Mouse (Mus musculus): Measurements from ENCODE around the gene Macrod1. TPM values are rescaled to one million over a fixed set of nuclear protein-coding genes. Genes with fewer than 3 reads are reported as not detected.
"Not testable (repeated sequence)": the region's sequence is repeated elsewhere in the genome, so short reads cannot be mapped to it uniquely, and the experiment has no call there.

Macrod1 gene
- polyA plus RNA-seq, 1 experiment from 2014 or later, result 32.9 TPM

- H3K4me2 ChIP-seq, result no peak overlapping the region
- peaks cover 66% of the 10 kb centered on the region for H3K36me3 ChIP-seq
- no peak overlapping the region for H3K27ac ChIP-seq (replicated peaks)
- WGBS, result 94% methylated on average over 5 of the region's 5 CpGs
- no peak for ATAC-seq (ENCODE audit: extremely low read depth, insufficient number of reproducible peaks, low FRiP score, low TSS enrichment)
- peaks cover 28% of the 10 kb centered on the region for H3K4me1 ChIP-seq
- H3K4me3 ChIP-seq, result no peak overlapping the region
- H3K9me3 ChIP-seq, result no peaks in the 10 kb centered on the region
- H3K27me3 ChIP-seq (replicated peaks), result no peaks in the 10 kb centered on the region
- H3K9ac ChIP-seq, result no peak overlapping the region
Measured at GRCm38 (mm10) chr19:7034006-7034405, 22.6 kb upstream of the Macrod1 start.

GRCm38 (mm10) chr19:7039088-7039720 is 17.4 kb upstream of the Macrod1 start:
- Histone ChIP-seq H3K27me3 (replicated peaks) (no peaks in the 10 kb centered on the region), H3K36me3 (peaks cover 15% of the 10 kb centered on the region), H3K9ac (peak overlapping the region; percentile 91), H3K9me3 (no peaks in the 10 kb centered on the region), H3K4me1 (peaks cover 41% of the 10 kb centered on the region), H3K27ac (replicated peaks) (peak overlapping the region; percentile 86), H3K4me2 (peak overlapping the region; percentile 91), H3K4me3 (peak overlapping the region; percentile 72)
- ATAC-seq (ENCODE audit: extremely low read depth, insufficient number of reproducible peaks, low FRiP score, low TSS enrichment), result no peak; the same call in 1 of the 2 replicates
- 1% methylated on average over 35 of the region's 35 CpGs for WGBS

- peak; percentile 99 for ATAC-seq (ENCODE audit: extremely low read depth, insufficient number of reproducible peaks, low FRiP score, low TSS enrichment)
- Histone ChIP-seq H3K36me3 (peaks cover 7% of the 10 kb centered on the region), H3K9ac (peak within 1 kb of the TSS; percentile 91), H3K27ac (replicated peaks) (peak within 1 kb of the TSS; percentile 95), H3K4me1 (peaks cover 49% of the 10 kb centered on the region), H3K4me2 (peak within 1 kb of the TSS; percentile 91), H3K27me3 (replicated peaks) (no peaks in the 10 kb centered on the region), H3K9me3 (no peaks in the 10 kb centered on the region), H3K4me3 (peak within 1 kb of the TSS; percentile 72)
- under 1% methylated on average over 48 of the region's 49 CpGs for WGBS
Measured at GRCm38 (mm10) chr19:7039841-7040636, 16.6 kb upstream of the Macrod1 start, which contains the start of gene Stip1. TSS of gene Stip1 (minus strand) at chr19:7039967.

- WGBS, result 22% methylated on average over 13 of the region's 13 CpGs
- peak overlapping the region; percentile 77 for H3K4me2 ChIP-seq
- no peaks in the 10 kb centered on the region for H3K9me3 ChIP-seq
- no peaks in the 10 kb centered on the region for H3K27me3 ChIP-seq (replicated peaks)
- H3K4me1 ChIP-seq, result peaks cover 54% of the 10 kb centered on the region
- H3K4me3 ChIP-seq, result peak overlapping the region; percentile 62
- ATAC-seq (ENCODE audit: extremely low read depth, insufficient number of reproducible peaks, low FRiP score, low TSS enrichment), result no peak
- peak overlapping the region; percentile 87 for H3K9ac ChIP-seq
- peak overlapping the region; percentile 95 for H3K27ac ChIP-seq (replicated peaks)
- H3K36me3 ChIP-seq, result peaks cover under 1% of the 10 kb centered on the region; the same call in 1 of the 2 replicates
Measured at GRCm38 (mm10) chr19:7040637-7041130, 15.9 kb upstream of the Macrod1 start.

- no peak for ATAC-seq (ENCODE audit: extremely low read depth, insufficient number of reproducible peaks, low FRiP score, low TSS enrichment)
- Histone ChIP-seq H3K9ac (peak overlapping the region; percentile 87), H3K4me3 (peak overlapping the region; percentile 62), H3K4me1 (peaks cover 54% of the 10 kb centered on the region), H3K27ac (replicated peaks) (peak overlapping the region; percentile 95), H3K27me3 (replicated peaks) (no peaks in the 10 kb centered on the region), H3K36me3 (no peaks in the 10 kb centered on the region), H3K9me3 (no peaks in the 10 kb centered on the region), H3K4me2 (peak overlapping the region; percentile 77)
- WGBS, result 98% methylated on average over 2 of the region's 2 CpGs
Measured at GRCm38 (mm10) chr19:7041171-7041570, 15.4 kb upstream of the Macrod1 start.

GRCm38 (mm10) chr19:7044279-7044678 is 12.3 kb upstream of the Macrod1 start:
- H3K9me3 ChIP-seq, result no peaks in the 10 kb centered on the region
- no peak overlapping the region for H3K4me3 ChIP-seq
- 54% methylated on average over 4 of the region's 4 CpGs for WGBS
- no peak overlapping the region for H3K4me2 ChIP-seq
- no peaks in the 10 kb centered on the region for H3K36me3 ChIP-seq
- no peak for ATAC-seq (ENCODE audit: extremely low read depth, insufficient number of reproducible peaks, low FRiP score, low TSS enrichment)
- peaks cover 25% of the 10 kb centered on the region for H3K4me1 ChIP-seq
- H3K9ac ChIP-seq, result peak overlapping the region; percentile 57
- H3K27ac ChIP-seq (replicated peaks), result peak overlapping the region; percentile 84
- H3K27me3 ChIP-seq (replicated peaks), result no peaks in the 10 kb centered on the region

GRCm38 (mm10) chr19:7044706-7045105 is 11.9 kb upstream of the Macrod1 start:
- H3K9ac ChIP-seq, result peak overlapping the region; percentile 57
- peak overlapping the region; percentile 84 for H3K27ac ChIP-seq (replicated peaks)
- H3K4me3 ChIP-seq, result no peak overlapping the region

GRCm38 (mm10) chr19:7053382-7053781 is 3.2 kb upstream of the Macrod1 start:
- H3K9me3 ChIP-seq; H3K36me3 ChIP-seq; H3K27ac ChIP-seq (replicated peaks); H3K9ac ChIP-seq; H3K4me3 ChIP-seq; H3K27me3 ChIP-seq (replicated peaks); H3K4me2 ChIP-seq; ATAC-seq (ENCODE audit: extremely low read depth, insufficient number of reproducible peaks, low FRiP score, low TSS enrichment): not testable (repeated sequence)
- WGBS, result 80% methylated on average over 4 of the region's 4 CpGs
- H3K4me1 ChIP-seq, result peaks cover 35% of the 10 kb centered on the region

More at GRCm38 (mm10) chr19:7044706-7045105, 11.9 kb upstream of the Macrod1 start:
- no peak for ATAC-seq (ENCODE audit: extremely low read depth, insufficient number of reproducible peaks, low FRiP score, low TSS enrichment)
- H3K36me3 ChIP-seq, result no peaks in the 10 kb centered on the region
- no peak overlapping the region for H3K4me2 ChIP-seq
- 35% methylated on average over 4 of the region's 4 CpGs for WGBS
- peaks cover 25% of the 10 kb centered on the region for H3K4me1 ChIP-seq
- no peaks in the 10 kb centered on the region for H3K9me3 ChIP-seq
- no peaks in the 10 kb centered on the region for H3K27me3 ChIP-seq (replicated peaks)

- no peak for ATAC-seq (ENCODE audit: extremely low read depth, insufficient number of reproducible peaks, low FRiP score, low TSS enrichment)
- Histone ChIP-seq H3K4me3 (no peak overlapping the region), H3K36me3 (no peaks in the 10 kb centered on the region), H3K27ac (replicated peaks) (peak overlapping the region; percentile 66), H3K4me2 (no peak overlapping the region), H3K9ac (0 out of 2 replicates have a peak overlapping the region, but pooled peaks have one; percentile 33), H3K9me3 (peaks cover 5% of the 10 kb centered on the region; the same call in 1 of the 2 replicates), H3K27me3 (replicated peaks) (no peaks in the 10 kb centered on the region), H3K4me1 (peaks cover 38% of the 10 kb centered on the region)
- 49% methylated on average over 10 of the region's 10 CpGs for WGBS
Measured at GRCm38 (mm10) chr19:7054772-7055171, 1.8 kb upstream of the Macrod1 start.

GRCm38 (mm10) chr19:7055173-7055572 is 1.4 kb upstream of the Macrod1 start:
- no peak for ATAC-seq (ENCODE audit: extremely low read depth, insufficient number of reproducible peaks, low FRiP score, low TSS enrichment)
- no peak overlapping the region for H3K4me3 ChIP-seq
- no peak overlapping the region for H3K4me2 ChIP-seq
- no peaks in the 10 kb centered on the region for H3K27me3 ChIP-seq (replicated peaks)
- H3K36me3 ChIP-seq, result no peaks in the 10 kb centered on the region
- H3K27ac ChIP-seq (replicated peaks), result peak overlapping the region; percentile 66
- 36% methylated on average over 3 of the region's 3 CpGs for WGBS
- peaks cover 38% of the 10 kb centered on the region for H3K4me1 ChIP-seq
- H3K9me3 ChIP-seq, result peaks cover 5% of the 10 kb centered on the region; the same call in 1 of the 2 replicates
- 0 out of 2 replicates have a peak overlapping the region, but pooled peaks have one; percentile 33 for H3K9ac ChIP-seq

- H3K36me3 ChIP-seq, result no peaks in the 10 kb centered on the region
- peaks cover 38% of the 10 kb centered on the region for H3K4me1 ChIP-seq
- peak; percentile 14; the same call in 1 of the 2 replicates for ATAC-seq (ENCODE audit: extremely low read depth, insufficient number of reproducible peaks, low FRiP score, low TSS enrichment)
- H3K27ac ChIP-seq (replicated peaks), result peak overlapping the region; percentile 87
- peak overlapping the region; percentile 100 for H3K4me2 ChIP-seq
- peak overlapping the region; percentile 84 for H3K9ac ChIP-seq
- H3K4me3 ChIP-seq, result peak overlapping the region; percentile 76
- no peaks in the 10 kb centered on the region for H3K27me3 ChIP-seq (replicated peaks)
- 3% methylated on average over 16 of the region's 16 CpGs for WGBS
- no peaks in the 10 kb centered on the region for H3K9me3 ChIP-seq
Measured at GRCm38 (mm10) chr19:7057126-7057721, 614 bp downstream of the Macrod1 start.
